Mouse (Mus musculus) spleen, adult 12 weeks (tissue): Measurements from ENCODE around the gene Wbp1.
"Not testable (repeated sequence)": the region's sequence is repeated elsewhere in the genome, so short reads cannot be mapped to it uniquely, and the experiment has no call there.

Source experiments
- DNase-seq: peaks from one replicate; pipeline ENCODE4 v3.0.0; 2022; ENCODE audit warnings: low spot score

The Wbp1 gene

DNA sequence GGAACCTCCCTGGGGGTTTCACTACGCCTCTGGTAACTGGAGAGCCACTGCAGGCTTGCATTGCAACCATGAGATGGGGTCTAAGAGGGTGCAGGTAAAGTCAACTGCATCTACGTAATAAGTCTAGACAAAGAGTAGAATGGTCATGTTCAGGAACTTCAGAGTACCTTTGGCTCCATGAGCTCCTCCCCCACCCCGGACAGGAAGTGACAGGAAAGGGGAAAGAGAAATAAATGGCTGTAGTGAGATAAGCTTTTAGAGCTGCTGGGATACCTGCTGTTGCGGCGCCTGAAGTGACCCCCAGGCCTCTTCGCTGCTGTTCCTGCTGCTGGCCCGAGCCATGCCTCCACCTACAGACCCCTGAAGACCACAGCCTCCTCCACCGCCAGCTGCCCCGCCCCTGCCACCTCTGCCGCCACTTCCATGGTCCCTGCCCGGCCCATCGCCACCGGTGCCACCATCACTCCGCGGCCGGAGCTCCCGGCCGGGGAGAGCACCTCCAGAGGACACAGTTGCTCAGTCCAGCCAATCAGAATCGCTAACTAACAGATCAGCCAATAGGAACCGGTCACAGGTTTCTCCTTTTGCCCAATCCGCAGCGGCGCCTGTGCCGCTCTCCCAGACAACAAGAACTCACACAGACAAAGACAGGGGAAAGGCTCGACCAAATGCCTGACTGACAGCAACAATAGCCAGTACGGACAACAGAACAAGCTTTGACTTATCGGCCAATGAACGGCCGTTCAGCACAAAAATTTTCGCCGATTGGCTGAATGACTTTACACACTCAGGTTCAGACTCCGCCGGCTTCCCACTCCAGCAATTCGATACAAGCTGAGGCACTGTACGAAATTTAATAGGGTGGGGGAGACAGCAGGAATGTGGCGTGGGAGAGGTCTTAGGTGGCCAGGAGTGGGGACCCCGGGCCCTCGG, at the start of gene Wbp1:
Gene Wbp1 (minus strand): TSS at position 630 of the 933 bp plus-strand sequence.
- DNase-seq, result peak; percentile 88

DNA sequence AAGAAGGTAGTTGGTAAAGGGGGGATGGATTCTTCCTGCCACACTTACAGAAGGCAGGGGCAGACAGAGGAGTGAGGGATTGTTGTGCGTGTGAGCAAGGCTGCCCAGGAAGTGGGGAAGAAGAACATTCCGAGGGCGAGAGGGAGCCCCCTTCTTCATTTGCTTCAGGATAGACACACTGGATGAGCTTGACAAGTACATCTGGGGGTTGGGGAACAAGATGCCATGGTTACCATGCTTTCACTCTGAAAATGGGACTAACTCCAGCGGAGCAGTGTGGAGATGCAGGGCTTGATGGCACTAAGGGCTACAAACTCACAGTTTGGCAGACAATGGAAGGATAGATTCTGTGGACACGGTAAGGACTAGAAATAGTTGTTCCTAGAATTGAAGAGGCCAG, 49.7 kb upstream of the Wbp1 start:
- DNase-seq, result no peak

- DNase-seq, result no peak
These were observed 48.5 kb upstream of the Wbp1 start for GRCm38 (mm10) chr6:83169872-83170271.

- DNase-seq, result no peak
These were observed 44.9 kb upstream of the Wbp1 start for GRCm38 (mm10) chr6:83166243-83166630.

DNA sequence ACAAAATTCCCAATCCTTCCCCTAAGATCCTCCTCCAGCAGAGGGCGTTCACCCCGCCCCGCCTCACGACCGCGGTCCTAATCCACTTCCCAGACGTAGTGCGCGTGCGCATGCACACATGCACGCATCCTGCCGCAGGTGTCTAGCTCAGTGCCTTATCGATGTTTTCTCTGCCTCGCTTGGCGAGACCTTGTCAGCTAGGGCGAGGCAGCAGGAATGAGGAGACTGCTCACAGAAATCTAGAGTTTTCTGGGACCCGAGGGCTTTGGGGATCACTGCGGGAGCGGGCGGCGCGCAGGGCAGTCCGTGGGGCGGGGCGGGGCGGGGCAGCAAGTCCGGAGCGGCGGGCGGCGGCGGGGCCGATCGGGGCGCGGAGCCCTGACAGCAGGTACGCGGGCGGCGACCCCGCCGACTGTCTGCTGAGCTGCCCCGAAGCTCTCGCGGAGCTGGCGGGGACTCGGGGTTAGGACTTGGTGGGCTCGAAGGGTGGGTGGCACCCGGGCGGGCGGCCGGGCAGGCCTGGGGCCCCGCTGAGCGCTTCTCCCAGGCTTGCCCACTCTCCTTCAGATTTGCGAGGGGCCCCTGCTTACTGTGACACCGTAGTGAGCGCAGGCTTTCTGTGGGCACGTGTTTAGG, 44.4 kb upstream of the Wbp1 start, which contains the start of gene Dctn1:
Gene Dctn1 (plus strand): TSS at position 314 of the 636 bp plus-strand sequence.
- DNase-seq, result peak; percentile 92

GRCm38 (mm10) chr6:83165026-83165606, 43.8 kb upstream of the Wbp1 start:
- DNase-seq, result no peak

DNA sequence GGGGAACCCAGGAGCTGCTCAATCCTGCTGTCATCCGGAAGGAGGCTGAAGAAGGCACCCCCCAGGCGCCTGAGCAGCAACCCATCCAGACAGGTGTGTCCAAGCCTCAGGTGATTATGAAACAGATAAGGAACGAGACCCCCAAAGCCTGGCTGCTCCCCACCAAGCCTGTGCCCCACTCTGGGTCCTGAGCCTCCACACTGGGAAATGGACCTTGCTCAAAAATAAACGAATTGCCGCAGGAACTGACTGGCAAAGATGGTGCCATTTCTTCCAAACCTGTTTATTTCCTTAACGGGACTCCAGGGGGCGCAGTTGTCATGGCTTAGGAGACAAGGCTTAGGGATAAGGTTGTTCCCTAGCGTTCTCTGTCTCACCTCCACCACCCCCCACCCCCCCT, 41.3 kb upstream of the Wbp1 start:
- DNase-seq, result peak; percentile 17

DNA sequence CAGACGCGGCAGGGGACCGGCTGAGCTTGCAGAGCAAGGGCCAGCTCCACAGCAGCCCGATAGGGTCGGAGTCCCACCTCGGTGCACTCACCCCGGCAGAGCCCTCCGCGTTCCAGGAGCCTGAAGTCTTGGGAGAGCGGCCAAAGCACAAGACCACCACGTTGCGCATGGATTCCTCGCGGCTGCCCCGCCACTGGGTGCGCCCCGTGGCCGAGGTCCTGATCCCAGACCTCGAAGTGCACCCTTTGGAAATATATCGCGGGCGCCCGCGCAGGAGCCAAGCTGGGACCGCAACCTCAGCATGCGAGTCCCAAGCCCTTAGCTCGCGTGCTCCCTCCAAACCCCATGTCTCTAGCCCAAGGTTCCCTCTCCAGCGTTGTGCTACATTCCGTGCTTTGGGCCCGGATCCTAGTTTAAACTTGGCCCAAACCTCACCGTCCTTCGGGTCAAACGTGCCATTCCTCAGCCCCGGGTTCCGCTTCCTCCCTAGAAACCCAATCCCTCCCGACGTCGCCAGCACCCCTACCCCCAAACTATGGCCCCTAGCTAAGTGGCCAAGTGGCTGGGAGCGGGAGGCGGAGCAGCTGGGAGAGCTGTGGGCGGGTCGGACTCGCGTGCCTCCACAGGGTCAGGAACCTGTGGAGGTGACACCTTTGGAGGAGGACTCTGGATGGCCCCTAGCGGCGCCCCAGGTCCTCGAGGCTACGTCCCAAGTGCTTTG, 40.7 kb upstream of the Wbp1 start:
- no peak for DNase-seq

GRCm38 (mm10) chr6:83161442-83161841, 40.1 kb upstream of the Wbp1 start:
- DNase-seq, result no peak

GRCm38 (mm10) chr6:83159456-83159855, 38.1 kb upstream of the Wbp1 start:
- DNase-seq, result not testable (repeated sequence)

- DNase-seq, result no peak
These were observed 34.9 kb upstream of the Wbp1 start, which contains the start of the genes Wdr54 and 1700003E16Rik for GRCm38 (mm10) chr6:83156259-83156684. Gene Wdr54, minus strand, starts transcription at chr6:83156397. Gene 1700003E16Rik, plus strand, starts transcription at chr6:83156404.

DNA sequence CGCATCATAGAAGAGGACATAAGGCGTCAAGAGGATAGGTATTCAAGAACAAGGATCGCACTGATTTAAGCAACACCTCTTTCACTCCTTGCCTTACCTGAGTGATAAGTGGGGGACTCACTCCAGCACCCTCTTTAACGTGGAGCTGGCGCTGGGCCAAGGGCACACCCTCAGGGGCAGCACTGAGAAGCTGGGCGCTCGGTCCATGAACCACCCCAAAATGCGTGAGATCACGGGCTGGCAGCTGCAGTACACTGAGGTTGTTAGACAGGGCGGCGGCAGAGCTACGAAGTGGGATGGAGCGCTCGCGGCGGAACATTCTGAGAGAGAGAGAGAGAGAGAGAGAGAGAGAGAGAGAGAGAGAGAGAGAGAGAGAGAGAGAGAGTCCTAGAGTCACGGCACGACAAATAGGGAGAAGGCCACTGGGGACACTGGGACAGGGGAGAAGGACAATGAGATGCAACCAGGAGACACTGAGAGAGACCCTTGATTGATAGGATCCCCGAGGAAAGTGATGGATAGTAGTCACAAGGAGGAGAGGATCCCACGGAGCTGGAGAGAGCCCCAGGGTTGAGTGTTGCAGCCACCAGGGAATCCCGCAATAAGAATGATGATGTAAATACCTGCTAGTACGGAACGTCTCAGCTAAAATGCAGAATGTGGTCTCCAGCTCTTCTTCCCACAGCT, 34.3 kb upstream of the Wbp1 start:
- DNase-seq, result no peak

DNA sequence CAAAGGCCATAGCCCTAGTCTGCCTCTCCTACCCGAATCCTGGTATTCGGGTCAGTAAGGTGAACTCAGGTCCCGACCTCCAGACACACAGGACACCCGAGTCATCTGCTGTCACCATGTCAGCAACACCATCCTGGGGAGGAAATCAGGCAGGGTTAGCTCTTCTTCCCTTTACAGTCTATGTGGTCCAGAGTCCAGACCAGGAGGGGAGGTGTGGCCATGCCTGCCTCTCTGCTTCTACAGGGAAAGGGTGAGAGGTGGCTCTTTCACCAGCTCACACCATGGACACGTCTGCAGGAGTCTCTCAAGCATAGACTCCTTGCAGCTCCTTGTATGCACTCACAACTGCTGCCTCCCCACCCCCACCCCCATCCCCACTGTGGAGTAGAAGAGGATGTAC, 32.1 kb upstream of the Wbp1 start:
- DNase-seq, result no peak

DNA sequence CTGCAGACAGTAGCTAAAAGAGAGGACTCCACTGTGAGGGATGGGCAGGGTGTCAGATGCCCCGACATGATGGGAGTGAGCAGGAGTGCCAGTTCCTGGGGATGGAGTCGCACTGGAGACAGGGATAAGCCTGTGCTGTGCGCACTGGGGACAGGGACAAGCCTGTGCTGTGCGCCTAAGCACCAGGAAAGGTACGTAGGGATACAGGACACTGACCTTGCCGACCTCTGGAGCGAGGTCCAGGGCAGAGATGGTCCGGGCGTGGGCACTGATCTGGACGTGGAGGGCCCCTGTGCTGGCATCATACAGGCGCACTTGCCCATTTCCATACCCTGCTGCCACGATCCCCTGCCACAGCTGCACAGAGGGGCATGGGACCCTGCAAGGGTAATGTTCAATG, 31.7 kb upstream of the Wbp1 start:
- no peak for DNase-seq

GRCm38 (mm10) chr6:83151721-83152120, 30.4 kb upstream of the Wbp1 start:
- no peak for DNase-seq

DNA sequence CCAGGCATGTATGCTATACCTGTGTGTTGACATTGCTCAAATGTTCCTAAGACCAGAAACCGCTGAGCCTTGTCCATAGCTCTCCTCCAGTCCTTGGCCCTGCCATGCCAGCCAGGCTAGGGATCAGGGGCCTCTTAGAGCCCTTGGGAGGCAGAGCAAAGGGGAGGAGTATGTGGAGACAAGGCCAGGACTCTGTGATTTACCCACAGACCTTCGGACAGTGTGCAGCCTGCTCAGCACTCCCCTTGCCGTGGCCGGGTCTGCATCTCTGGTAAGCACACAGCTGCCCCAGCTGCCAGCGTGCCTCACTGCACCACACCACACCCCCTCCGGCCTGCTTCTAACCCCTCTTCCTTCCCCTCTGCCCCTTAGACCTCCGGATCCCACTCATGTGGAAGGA, 25.9 kb upstream of the Wbp1 start:
- DNase-seq, result no peak

- DNase-seq, result no peak
These were observed 24.4 kb upstream of the Wbp1 start for GRCm38 (mm10) chr6:83145805-83146204.

GRCm38 (mm10) chr6:83145209-83145608, 23.9 kb upstream of the Wbp1 start:
- DNase-seq, result no peak

DNA sequence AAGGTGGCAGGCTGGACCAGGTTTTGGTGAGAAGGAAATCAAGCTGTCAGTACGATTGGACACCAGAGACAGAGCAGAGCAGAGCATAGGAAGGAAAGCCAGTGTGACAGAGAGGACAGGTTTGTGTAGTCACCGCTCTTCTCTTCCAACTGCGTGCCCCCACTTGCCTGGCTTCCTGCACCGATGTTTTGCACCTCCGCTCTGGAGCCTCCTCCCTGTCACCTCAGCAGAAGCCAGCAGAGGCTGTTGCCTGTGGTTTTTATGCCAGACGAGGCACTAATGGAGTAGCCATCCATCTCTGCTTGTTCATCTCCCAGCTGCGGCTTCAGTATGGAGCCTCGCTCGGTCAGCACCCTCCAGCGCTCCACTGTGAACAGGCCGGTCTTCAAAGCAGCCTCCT, 21.5 kb upstream of the Wbp1 start:
- no peak for DNase-seq

GRCm38 (mm10) chr6:83142211-83142731, 20.9 kb upstream of the Wbp1 start:
- DNase-seq, result no peak

GRCm38 (mm10) chr6:83141636-83142035, 20.3 kb upstream of the Wbp1 start:
- no peak for DNase-seq
